Mouse (Mus musculus): ENCODE data around the gene Stox1.

The Stox1 gene

GRCm38 (mm10) chr10:62664963-62665590, 60.9 kb downstream of the Stox1 start:
- peak; percentile 43 for DNase-seq

- DNase-seq = no peak
Observed at GRCm38 (mm10) chr10:62664171-62664570, 61.8 kb downstream of the Stox1 start.

GRCm38 (mm10) chr10:62656711-62657110, 69.2 kb downstream of the Stox1 start:
- no peak for DNase-seq

- no peak for DNase-seq
Observed at GRCm38 (mm10) chr10:62651961-62652360, 74.0 kb downstream of the Stox1 start.

GRCm38 (mm10) chr10:62650881-62651810, 74.8 kb downstream of the Stox1 start, which contains the start of gene Ddx50:
Gene Ddx50, minus strand, starts transcription at chr10:62651218.
- DNase-seq = peak; percentile 99

- DNase-seq = no peak
Observed at GRCm38 (mm10) chr10:62650358-62650782, 75.6 kb downstream of the Stox1 start.
